Mouse (Mus musculus): ENCODE data around the gene Pitx2.

Gene Pitx2

GRCm38 (mm10) chr3:129202871-129203740, 3.4 kb downstream of the Pitx2 start:
- no peak for DNase-seq (ENCODE audit: low spot score)

GRCm38 (mm10) chr3:129203761-129204440, 4.2 kb downstream of the Pitx2 start:
- no peak for DNase-seq (ENCODE audit: low spot score)

GRCm38 (mm10) chr3:129204441-129205313, 5.0 kb downstream of the Pitx2 start:
- peak; percentile 72 for DNase-seq (ENCODE audit: low spot score)

- DNase-seq (ENCODE audit: low spot score): no peak
These were observed 6.0 kb downstream of the Pitx2 start for GRCm38 (mm10) chr3:129205481-129206175.

- DNase-seq (ENCODE audit: low spot score): no peak
These were observed 7.1 kb downstream of the Pitx2 start for GRCm38 (mm10) chr3:129206776-129207175.

- DNase-seq (ENCODE audit: low spot score): no peak
These were observed 7.8 kb downstream of the Pitx2 start for GRCm38 (mm10) chr3:129207231-129208030.

GRCm38 (mm10) chr3:129208031-129208380, 8.3 kb downstream of the Pitx2 start:
- DNase-seq (ENCODE audit: low spot score): no peak

- no peak for DNase-seq (ENCODE audit: low spot score)
These were observed 8.7 kb downstream of the Pitx2 start for GRCm38 (mm10) chr3:129208421-129208820.

GRCm38 (mm10) chr3:129209266-129209665, 9.6 kb downstream of the Pitx2 start:
- no peak for DNase-seq (ENCODE audit: low spot score)

- DNase-seq (ENCODE audit: low spot score): no peak
These were observed 10.1 kb downstream of the Pitx2 start for GRCm38 (mm10) chr3:129209771-129210170.

GRCm38 (mm10) chr3:129212038-129212645, 12.5 kb downstream of the Pitx2 start:
- no peak for DNase-seq (ENCODE audit: low spot score)

GRCm38 (mm10) chr3:129212807-129213206, 13.1 kb downstream of the Pitx2 start:
- no peak for DNase-seq (ENCODE audit: low spot score)

- peak; percentile 65 for DNase-seq (ENCODE audit: low spot score)
These were observed 14.0 kb downstream of the Pitx2 start for GRCm38 (mm10) chr3:129213633-129214145.

GRCm38 (mm10) chr3:129214146-129214665, 14.5 kb downstream of the Pitx2 start:
- no peak for DNase-seq (ENCODE audit: low spot score)

GRCm38 (mm10) chr3:129214666-129215161, 15.0 kb downstream of the Pitx2 start:
- no peak for DNase-seq (ENCODE audit: low spot score)

GRCm38 (mm10) chr3:129215241-129215750, 15.6 kb downstream of the Pitx2 start:
- DNase-seq (ENCODE audit: low spot score): no peak

GRCm38 (mm10) chr3:129215751-129216331, 16.2 kb downstream of the Pitx2 start:
- no peak for DNase-seq (ENCODE audit: low spot score)

GRCm38 (mm10) chr3:129216491-129216890, 16.8 kb downstream of the Pitx2 start:
- DNase-seq (ENCODE audit: low spot score): no peak

GRCm38 (mm10) chr3:129216911-129217561, 17.4 kb downstream of the Pitx2 start:
- DNase-seq (ENCODE audit: low spot score): no peak
